Mouse (Mus musculus): ENCODE measurements at regions not wholly inside any gene's neighbourhood (a gene's known extent, or its start where the extent isn't known, plus 50 kb on each side); places are given as distances from the start of the nearest gene placed in this dataset.

DNA sequence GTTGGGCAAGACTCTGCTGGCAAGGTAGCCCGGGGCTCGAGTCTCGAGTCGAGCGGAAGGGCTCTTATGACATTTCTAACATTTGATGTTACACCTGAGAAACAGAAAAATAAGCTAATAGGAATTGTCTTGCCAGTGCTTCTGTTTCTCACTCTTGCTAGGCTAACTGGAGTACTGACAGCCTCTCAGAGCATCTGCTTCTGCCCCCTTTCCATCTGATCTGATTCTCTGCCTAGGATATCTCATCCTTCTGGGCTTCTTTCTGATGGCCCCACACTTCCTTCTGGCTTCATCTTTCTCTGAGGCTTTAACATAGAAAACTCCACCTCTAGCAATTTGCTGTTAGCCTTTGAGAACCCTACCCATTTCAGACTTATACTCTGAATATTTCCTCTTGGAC is 95.0 kb upstream of the Arhgef9 start:
- DNase-seq = no peak

DNA sequence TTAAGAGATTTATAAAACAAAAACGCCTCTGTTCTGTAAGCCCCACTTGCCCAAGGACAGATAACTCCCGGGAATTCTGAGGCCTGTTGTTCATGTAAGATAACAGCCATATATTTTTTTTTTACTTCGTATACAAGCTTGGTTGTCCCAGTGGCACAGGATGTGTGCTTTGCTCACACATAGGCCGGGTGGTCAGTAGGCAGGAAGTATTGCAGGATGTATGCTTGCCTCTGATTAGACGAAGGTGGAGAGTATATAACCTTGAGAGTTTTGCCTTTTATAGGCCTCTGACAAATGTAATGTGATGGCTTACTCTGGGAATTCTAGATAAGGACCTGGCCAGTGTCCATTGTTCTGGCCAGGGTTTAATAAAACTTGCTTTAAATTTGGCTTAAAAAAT is 85.4 kb upstream of the Arhgef9 start:
- DNase-seq = no peak

DNA sequence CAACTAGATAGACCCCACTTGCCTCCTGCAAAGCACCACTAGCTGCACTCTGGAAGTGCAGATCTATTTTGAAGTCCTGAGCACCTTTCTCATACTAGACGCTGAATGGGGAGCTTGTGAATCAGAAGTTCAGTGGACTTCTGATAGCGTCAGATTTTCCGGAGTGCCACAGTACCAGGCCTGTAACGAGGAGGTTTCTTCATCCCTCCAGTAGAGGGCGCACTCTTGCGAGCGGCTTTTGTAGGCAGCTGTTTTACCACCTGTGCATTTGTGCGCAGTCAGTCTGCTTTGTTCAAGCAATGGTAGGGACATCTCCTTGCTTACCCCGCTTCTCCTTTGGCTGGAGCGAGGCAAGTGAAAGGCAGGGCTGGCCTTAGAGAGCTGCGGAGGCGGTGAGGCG is 56.9 kb upstream of the Arhgef9 start:
- DNase-seq = peak; percentile 3 to 22
